Mouse (Mus musculus) thymus, adult 2 months (tissue): ENCODE data around the gene Rgmb.

ENCODE experiments used
- CTCF ChIP-seq: fragments of 200-500 bp; IDR thresholded peaks from 2 replicates; pipeline ENCODE4 v1.5.1; 2012; ENCODE audit warnings: mild to moderate bottlenecking, control low read depth, low read length, moderate library complexity, borderline replicate concordance; ENCODE audit not compliant: control insufficient read depth, poor library complexity, insufficient read depth; ENCODE audit errors: extremely low read depth
- POLR2A ChIP-seq: fragments of 200-500 bp; IDR thresholded peaks from 2 replicates; pipeline ENCODE4 v1.6.1; 2012; ENCODE audit warnings: mild to moderate bottlenecking, low read length, control low read depth, moderate library complexity; ENCODE audit not compliant: control insufficient read depth, poor library complexity, insufficient read depth; ENCODE audit errors: extremely low read depth

GRCm38 (mm10) chr17:15808015-15808414, 22.8 kb downstream of the Rgmb start:
- TF ChIP-seq CTCF (no peak), POLR2A (no peak)
